Mouse (Mus musculus) cerebellum, adult 11 months (tissue): ENCODE data around the gene E130114P18Rik.

Experiments used
- DNase-seq: peaks from one replicate; pipeline ENCODE4 v3.0.0; 2022

E130114P18Rik gene

GRCm38 (mm10) chr4:97689456-97690383, 88.2 kb downstream of the E130114P18Rik start:
- DNase-seq = no peak

GRCm38 (mm10) chr4:97686020-97686419, 91.9 kb downstream of the E130114P18Rik start:
- DNase-seq = no peak

GRCm38 (mm10) chr4:97676579-97676937, 101.3 kb downstream of the E130114P18Rik start:
- no peak for DNase-seq

GRCm38 (mm10) chr4:97675741-97676578, 101.9 kb downstream of the E130114P18Rik start:
- no peak for DNase-seq

GRCm38 (mm10) chr4:97673854-97674510, 103.9 kb downstream of the E130114P18Rik start:
- DNase-seq = no peak

- DNase-seq = no peak
Measured at GRCm38 (mm10) chr4:97672501-97672900, 105.4 kb downstream of the E130114P18Rik start.

- no peak for DNase-seq
Measured at GRCm38 (mm10) chr4:97671911-97672310, 106.0 kb downstream of the E130114P18Rik start.

- DNase-seq = no peak
Measured at GRCm38 (mm10) chr4:97670418-97670817, 107.5 kb downstream of the E130114P18Rik start.

- no peak for DNase-seq
Measured at GRCm38 (mm10) chr4:97669808-97670207, 108.1 kb downstream of the E130114P18Rik start.

- DNase-seq = no peak
Measured at GRCm38 (mm10) chr4:97665428-97665755, 112.5 kb downstream of the E130114P18Rik start.

GRCm38 (mm10) chr4:97664738-97665427, 113.0 kb downstream of the E130114P18Rik start:
- DNase-seq = no peak

GRCm38 (mm10) chr4:97663922-97664321, 114.0 kb downstream of the E130114P18Rik start:
- DNase-seq = no peak

GRCm38 (mm10) chr4:97662841-97663240, 115.0 kb downstream of the E130114P18Rik start:
- no peak for DNase-seq

- no peak for DNase-seq
Measured at GRCm38 (mm10) chr4:97661611-97662273, 116.1 kb downstream of the E130114P18Rik start.

GRCm38 (mm10) chr4:97657586-97657985, 120.3 kb downstream of the E130114P18Rik start:
- DNase-seq = no peak

GRCm38 (mm10) chr4:97649626-97650015, 128.3 kb downstream of the E130114P18Rik start:
- DNase-seq = peak; percentile 54

GRCm38 (mm10) chr4:97648825-97649625, 128.9 kb downstream of the E130114P18Rik start:
- DNase-seq = peak; percentile 75

GRCm38 (mm10) chr4:97648436-97648707, 129.5 kb downstream of the E130114P18Rik start:
- no peak for DNase-seq

GRCm38 (mm10) chr4:97647700-97648435, 130.0 kb downstream of the E130114P18Rik start:
- DNase-seq = peak; percentile 81

- DNase-seq = no peak
Measured at GRCm38 (mm10) chr4:97647236-97647635, 130.6 kb downstream of the E130114P18Rik start.

- DNase-seq = no peak
Measured at GRCm38 (mm10) chr4:97640385-97640784, 137.5 kb downstream of the E130114P18Rik start.
